Mouse (Mus musculus) spleen, adult 2 months (tissue): Measurements from ENCODE around the gene Slc25a38. TPM values are rescaled to one million over a fixed set of nuclear protein-coding genes. Genes with fewer than 3 reads are reported as not detected.

Experiments used
- DNase-seq, 2 experiments: peaks; one replicate each; pipeline versions ENCODE4 v3.0.0 to v3.0.0-alpha.2; 2012 to 2021; ENCODE audit warnings: low spot score in 2 of 2, low read depth in 1 of 2
- H3K27ac ChIP-seq: fragments of 200-500 bp; 2 replicates; pipeline ENCODE4 v1.5.1; 2012; ENCODE audit warnings: low read length, inconsistent platforms; ENCODE audit not compliant: insufficient read depth
- H3K27me3 ChIP-seq: fragments of 200-500 bp; 2 replicates; pipeline ENCODE4 v1.6.1; 2012; ENCODE audit warnings: mild to moderate bottlenecking, moderate library complexity, low read length, inconsistent platforms; ENCODE audit not compliant: control insufficient read depth, insufficient read depth
- H3K36me3 ChIP-seq: fragments of 200-500 bp; 2 replicates; pipeline ENCODE4 v1.6.1; 2012; ENCODE audit warnings: mild to moderate bottlenecking, low read length, inconsistent platforms; ENCODE audit not compliant: control insufficient read depth, insufficient read depth
- H3K4me1 ChIP-seq: fragments of 200-500 bp; 2 replicates; pipeline ENCODE4 v1.6.1; 2011; ENCODE audit warnings: inconsistent platforms; ENCODE audit not compliant: control insufficient read depth, insufficient read depth, insufficient read length
- H3K4me3 ChIP-seq: fragments of 200-500 bp; 2 replicates; pipeline ENCODE4 v1.5.1; 2011; ENCODE audit warnings: mild to moderate bottlenecking, inconsistent platforms; ENCODE audit not compliant: insufficient read depth, insufficient read length; ENCODE audit errors: extremely low read depth
- CTCF ChIP-seq: fragments of 200-500 bp; IDR thresholded peaks from 2 replicates; pipeline ENCODE4 v1.5.1; 2011; ENCODE audit warnings: mild to moderate bottlenecking, inconsistent platforms; ENCODE audit not compliant: insufficient read depth, insufficient read length, insufficient replicate concordance; ENCODE audit errors: extremely low read depth
- POLR2A ChIP-seq: fragments of 200-500 bp; IDR thresholded peaks from 2 replicates; pipeline ENCODE4 v1.6.1; 2011; ENCODE audit warnings: low read depth, low read length, inconsistent platforms
- WGBS: fragments of 180-500 bp; shearing (Covaris S2); methylation state at CpG from one replicate; pipeline ENCODE4 v1.1.7; 2018; 5-methylcytosine and 5-hydroxymethylcytosine counted together
- polyA plus RNA-seq: library from polyadenylated mRNA; depleted of rRNA; stranded (reverse); fragments of >200 nt; gene quantifications from 2 replicates; pipeline ENCODE4 v1.2.3, GENCODE M21; 2012

The Slc25a38 gene
- polyA plus RNA-seq, 1 experiment, result 48.1 TPM

- under 1% methylated on average over 72 of the region's 72 CpGs for WGBS
- H3K4me1 ChIP-seq, result peaks cover 8% of the 10 kb centered on the region
- peak; percentile 96 to 97 for DNase-seq
- peak within 1 kb of the TSS; percentile 82 for H3K4me3 ChIP-seq
- peaks cover 45% of the 10 kb centered on the region for H3K36me3 ChIP-seq
- TF ChIP-seq CTCF, result no peak
- peak; percentile 92 for TF ChIP-seq POLR2A
- peak within 1 kb of the TSS; percentile 85 for H3K27ac ChIP-seq
- H3K27me3 ChIP-seq, result no peaks in the 10 kb centered on the region
Observed at GRCm38 (mm10) chr9:120127538-120128251, 17.5 kb downstream of the Slc25a38 start, which contains the start of gene Rpsa. Gene Rpsa (plus strand): TSS chr9:120127689.

- Histone ChIP-seq H3K27ac (no peak overlapping the region), H3K36me3 (peaks cover 34% of the 10 kb centered on the region), H3K4me3 (no peak overlapping the region), H3K4me1 (peaks cover 8% of the 10 kb centered on the region), H3K27me3 (no peaks in the 10 kb centered on the region)
- no peak for DNase-seq
- TF ChIP-seq POLR2A (no peak), CTCF (no peak)
- 47% methylated on average over 10 of the region's 10 CpGs for WGBS
Observed at GRCm38 (mm10) chr9:120129276-120129675, 19.1 kb downstream of the Slc25a38 start.

GRCm38 (mm10) chr9:120131784-120132288 lies 21.7 kb downstream of the Slc25a38 start:
- 91% methylated on average over 3 of the region's 3 CpGs for WGBS
- TF ChIP-seq CTCF (no peak), POLR2A (no peak)
- H3K27me3 ChIP-seq, result no peaks in the 10 kb centered on the region
- H3K4me3 ChIP-seq, result no peak overlapping the region
- H3K36me3 ChIP-seq, result peaks cover 33% of the 10 kb centered on the region
- H3K4me1 ChIP-seq, result peaks cover 8% of the 10 kb centered on the region
- DNase-seq, result no peak
- no peak overlapping the region for H3K27ac ChIP-seq

GRCm38 (mm10) chr9:120132980-120133754 lies 23.0 kb downstream of the Slc25a38 start:
- Histone ChIP-seq H3K4me1 (peaks cover 8% of the 10 kb centered on the region), H3K27me3 (no peaks in the 10 kb centered on the region), H3K27ac (no peak overlapping the region), H3K36me3 (peaks cover 33% of the 10 kb centered on the region), H3K4me3 (no peak overlapping the region)
- no peak for DNase-seq
- TF ChIP-seq CTCF, result no peak
- TF ChIP-seq POLR2A, result no peak
- WGBS, result 38% methylated on average over 8 of the region's 8 CpGs

GRCm38 (mm10) chr9:120133755-120134475 lies 23.7 kb downstream of the Slc25a38 start:
- WGBS, result 80% methylated on average over 6 of the region's 6 CpGs
- no peak for TF ChIP-seq POLR2A
- TF ChIP-seq CTCF, result no peak
- peaks cover 2% of the 10 kb centered on the region for H3K4me1 ChIP-seq
- no peak overlapping the region for H3K4me3 ChIP-seq
- H3K27ac ChIP-seq, result no peak overlapping the region
- DNase-seq, result no peak
- H3K36me3 ChIP-seq, result peaks cover 30% of the 10 kb centered on the region
- H3K27me3 ChIP-seq, result no peaks in the 10 kb centered on the region

- H3K4me1 ChIP-seq, result no peaks in the 10 kb centered on the region; the same call in 1 of the 2 replicates
- no peak overlapping the region for H3K4me3 ChIP-seq
- no peak for DNase-seq
- WGBS, result 92% methylated on average over 13 of the region's 13 CpGs
- no peaks in the 10 kb centered on the region for H3K27me3 ChIP-seq
- TF ChIP-seq POLR2A (no peak), CTCF (no peak)
- no peak overlapping the region for H3K27ac ChIP-seq
- peaks cover 23% of the 10 kb centered on the region for H3K36me3 ChIP-seq
Observed at GRCm38 (mm10) chr9:120134529-120135160, 24.5 kb downstream of the Slc25a38 start.

- 95% methylated on average over 11 of the region's 11 CpGs for WGBS
- H3K4me3 ChIP-seq, result no peak overlapping the region
- no peaks in the 10 kb centered on the region for H3K27me3 ChIP-seq
- H3K4me1 ChIP-seq, result no peaks in the 10 kb centered on the region
- no peak overlapping the region for H3K27ac ChIP-seq
- TF ChIP-seq CTCF (no peak), POLR2A (no peak)
- H3K36me3 ChIP-seq, result peaks cover 17% of the 10 kb centered on the region
- no peak for DNase-seq
Observed at GRCm38 (mm10) chr9:120135454-120135853, 25.3 kb downstream of the Slc25a38 start.
